Mouse (Mus musculus) heart, embryonic 12.5 days (tissue): ENCODE measurements around the gene Pdgfd. TPM values are rescaled to one million over a fixed set of nuclear protein-coding genes. Genes with fewer than 3 reads are reported as not detected.

Experiments
- ATAC-seq: fragments of 200-750 bp; cut with Nextera tagmentation; 2 replicates; pipeline ENCODE4 v1.8.0; 2017; ENCODE audit warnings: moderate TSS enrichment, moderate library complexity; ENCODE audit not compliant: insufficient number of reproducible peaks, low FRiP score
- H3K27ac ChIP-seq: fragments of 300-500 bp; sonication (generic); 2 replicates; pipeline ENCODE4 v1.5.1; 2016; ENCODE audit warnings: mild to moderate bottlenecking, moderate library complexity; ENCODE audit not compliant: poor library complexity, severe bottlenecking
- H3K27me3 ChIP-seq: fragments of 300-500 bp; sonication (generic); replicated peaks from 2 replicates; pipeline ENCODE4 v1.6.1; 2016; ENCODE audit warnings: mild to moderate bottlenecking, moderate library complexity
- H3K36me3 ChIP-seq: fragments of 300-500 bp; sonication (generic); 2 replicates; pipeline ENCODE4 v1.6.1; 2016; ENCODE audit warnings: mild to moderate bottlenecking, moderate library complexity
- H3K4me1 ChIP-seq: fragments of 300-500 bp; sonication (generic); replicated peaks from 2 replicates; pipeline ENCODE4 v1.6.1; 2016; ENCODE audit warnings: mild to moderate bottlenecking
- H3K4me2 ChIP-seq: fragments of 300-500 bp; sonication (generic); 2 replicates; pipeline ENCODE4 v1.6.1; 2016; ENCODE audit warnings: mild to moderate bottlenecking, moderate library complexity
- H3K4me3 ChIP-seq: fragments of 300-500 bp; sonication (generic); 2 replicates; pipeline ENCODE4 v1.5.1; 2016; ENCODE audit warnings: mild to moderate bottlenecking
- H3K9ac ChIP-seq: fragments of 300-500 bp; sonication (generic); 2 replicates; pipeline ENCODE4 v1.6.1; 2016; ENCODE audit warnings: mild to moderate bottlenecking, moderate library complexity
- H3K9me3 ChIP-seq: fragments of 300-500 bp; sonication (generic); replicated peaks from 2 replicates; pipeline ENCODE4 v1.6.1; 2016; ENCODE audit warnings: mild to moderate bottlenecking, moderate library complexity
- WGBS: fragments of 180-500 bp; shearing (Covaris S2); methylation state at CpG from one replicate; pipeline ENCODE4 v1.1.7; 2016; 5-methylcytosine and 5-hydroxymethylcytosine counted together
- polyA plus RNA-seq: library from polyadenylated mRNA; unstranded; fragments of >200 nt; fragmentation: Nextera tagmentation; extraction: Ambion mirVana; gene quantifications from 2 replicates; pipeline ENCODE4 v1.2.1, GENCODE M21; 2016

Gene Pdgfd
- polyA plus RNA-seq, 1 experiment from 2014 or later: 10.7 TPM

GRCm38 (mm10) chr9:6345366-6345765 is 177.0 kb downstream of the Pdgfd start:
- Histone ChIP-seq H3K36me3 (no peaks in the 10 kb centered on the region), H3K9me3 (no peaks in the 10 kb centered on the region), H3K27me3 (no peaks in the 10 kb centered on the region), H3K4me2 (no peak overlapping the region), H3K4me3 (no peak overlapping the region), H3K9ac (no peak overlapping the region), H3K4me1 (peaks cover 4% of the 10 kb centered on the region; the same call in 1 of the 2 replicates), H3K27ac (no peak overlapping the region)
- no peak for ATAC-seq
- WGBS: 63% methylated on average over 1 of the region's 1 CpGs

- no peaks in the 10 kb centered on the region for H3K27me3 ChIP-seq
- H3K9ac ChIP-seq: no peak overlapping the region
- no peaks in the 10 kb centered on the region for H3K4me1 ChIP-seq
- no peaks in the 10 kb centered on the region for H3K9me3 ChIP-seq
- WGBS: 64% methylated on average over 1 of the region's 1 CpGs
- H3K27ac ChIP-seq: no peak overlapping the region
- H3K4me2 ChIP-seq: no peak overlapping the region
- ATAC-seq: no peak
- H3K4me3 ChIP-seq: no peak overlapping the region
- peaks cover 4% of the 10 kb centered on the region; the same call in 1 of the 2 replicates for H3K36me3 ChIP-seq
Observed at GRCm38 (mm10) chr9:6353257-6353960, 185.0 kb downstream of the Pdgfd start.

- H3K36me3 ChIP-seq: no peaks in the 10 kb centered on the region
- H3K27ac ChIP-seq: no peak overlapping the region
- H3K27me3 ChIP-seq: no peaks in the 10 kb centered on the region
- no peak overlapping the region for H3K9ac ChIP-seq
- H3K9me3 ChIP-seq: no peaks in the 10 kb centered on the region
- H3K4me2 ChIP-seq: no peak overlapping the region
- H3K4me1 ChIP-seq: 0 out of 2 replicates have a peak, but pooled peaks cover 3% of the 10 kb centered on the region
- ATAC-seq: no peak
- no peak overlapping the region for H3K4me3 ChIP-seq
- 79% methylated on average over 2 of the region's 2 CpGs for WGBS
Observed at GRCm38 (mm10) chr9:6360795-6361194, 192.4 kb downstream of the Pdgfd start.

GRCm38 (mm10) chr9:6366550-6366949 is 198.2 kb downstream of the Pdgfd start:
- Histone ChIP-seq H3K4me1 (0 out of 2 replicates have a peak, but pooled peaks cover 3% of the 10 kb centered on the region), H3K36me3 (no peaks in the 10 kb centered on the region), H3K4me2 (no peak overlapping the region), H3K9me3 (no peaks in the 10 kb centered on the region), H3K4me3 (no peak overlapping the region), H3K9ac (no peak overlapping the region), H3K27ac (no peak overlapping the region), H3K27me3 (no peaks in the 10 kb centered on the region)
- no peak for ATAC-seq
- WGBS: 59% methylated on average over 1 of the region's 1 CpGs

- Histone ChIP-seq H3K9ac (no peak overlapping the region), H3K4me2 (no peak overlapping the region), H3K4me3 (no peak overlapping the region), H3K27ac (no peak overlapping the region), H3K9me3 (no peaks in the 10 kb centered on the region), H3K27me3 (no peaks in the 10 kb centered on the region), H3K4me1 (0 out of 2 replicates have a peak, but pooled peaks cover 2% of the 10 kb centered on the region), H3K36me3 (no peaks in the 10 kb centered on the region)
- ATAC-seq: no peak
- 59% methylated on average over 1 of the region's 1 CpGs for WGBS
Observed at GRCm38 (mm10) chr9:6401764-6402163, 233.4 kb downstream of the Pdgfd start.

GRCm38 (mm10) chr9:6406535-6406934 is 238.2 kb downstream of the Pdgfd start:
- Histone ChIP-seq H3K27ac (no peak overlapping the region), H3K4me1 (0 out of 2 replicates have a peak, but pooled peaks cover 7% of the 10 kb centered on the region), H3K27me3 (no peaks in the 10 kb centered on the region), H3K36me3 (no peaks in the 10 kb centered on the region), H3K9ac (no peak overlapping the region), H3K4me2 (no peak overlapping the region), H3K9me3 (no peaks in the 10 kb centered on the region), H3K4me3 (no peak overlapping the region)
- ATAC-seq: no peak
- 41% methylated on average over 3 of the region's 3 CpGs for WGBS

- Histone ChIP-seq H3K9me3 (no peaks in the 10 kb centered on the region), H3K9ac (no peak overlapping the region), H3K27me3 (no peaks in the 10 kb centered on the region), H3K27ac (no peak overlapping the region), H3K4me1 (0 out of 2 replicates have a peak, but pooled peaks cover 7% of the 10 kb centered on the region), H3K4me3 (no peak overlapping the region), H3K36me3 (no peaks in the 10 kb centered on the region), H3K4me2 (no peak overlapping the region)
- WGBS: 52% methylated on average over 4 of the region's 4 CpGs
- ATAC-seq: no peak
Observed at GRCm38 (mm10) chr9:6407972-6408371, 239.6 kb downstream of the Pdgfd start.

GRCm38 (mm10) chr9:6424606-6425005 is 256.2 kb downstream of the Pdgfd start:
- Histone ChIP-seq H3K27ac (no peak overlapping the region), H3K4me2 (no peak overlapping the region), H3K36me3 (no peaks in the 10 kb centered on the region), H3K9me3 (no peaks in the 10 kb centered on the region), H3K4me1 (no peaks in the 10 kb centered on the region), H3K27me3 (no peaks in the 10 kb centered on the region), H3K9ac (no peak overlapping the region), H3K4me3 (no peak overlapping the region)
- no peak for ATAC-seq

Other genes with a start within 250 kb of the Pdgfd start
- 0.11 and 0.13 TPM in 2 replicates for gene Ddi1, start 101.3 kb downstream of the Pdgfd start, polyA plus RNA-seq